Mouse (Mus musculus) thymus, adult 2 months (tissue): Measurements from ENCODE around the gene Ptgds.

ENCODE experiments used
- CTCF ChIP-seq: fragments of 200-500 bp; IDR thresholded peaks from 2 replicates; pipeline ENCODE4 v1.5.1; 2012; ENCODE audit warnings: mild to moderate bottlenecking, control low read depth, low read length, moderate library complexity, borderline replicate concordance; ENCODE audit not compliant: control insufficient read depth, poor library complexity, insufficient read depth; ENCODE audit errors: extremely low read depth
- POLR2A ChIP-seq: fragments of 200-500 bp; IDR thresholded peaks from 2 replicates; pipeline ENCODE4 v1.6.1; 2012; ENCODE audit warnings: mild to moderate bottlenecking, low read length, control low read depth, moderate library complexity; ENCODE audit not compliant: control insufficient read depth, poor library complexity, insufficient read depth; ENCODE audit errors: extremely low read depth

- TF ChIP-seq CTCF (0 out of 2 replicates have a peak, but pooled peaks have one; percentile 36), POLR2A (peak; percentile 84)
Measured at GRCm38 (mm10) chr2:25465816-25466635, 3.8 kb downstream of the Ptgds start.
